Mouse (Mus musculus): ENCODE results near the gene Eps8l1. TPM values are rescaled to one million over a fixed set of nuclear protein-coding genes. Genes with fewer than 3 reads are reported as not detected.
A peak's percentile ranks its signal among the peaks of the same experiment; 100 is the strongest.

Gene Eps8l1
- polyA plus RNA-seq, 1 experiment = 10.6 TPM

DNA sequence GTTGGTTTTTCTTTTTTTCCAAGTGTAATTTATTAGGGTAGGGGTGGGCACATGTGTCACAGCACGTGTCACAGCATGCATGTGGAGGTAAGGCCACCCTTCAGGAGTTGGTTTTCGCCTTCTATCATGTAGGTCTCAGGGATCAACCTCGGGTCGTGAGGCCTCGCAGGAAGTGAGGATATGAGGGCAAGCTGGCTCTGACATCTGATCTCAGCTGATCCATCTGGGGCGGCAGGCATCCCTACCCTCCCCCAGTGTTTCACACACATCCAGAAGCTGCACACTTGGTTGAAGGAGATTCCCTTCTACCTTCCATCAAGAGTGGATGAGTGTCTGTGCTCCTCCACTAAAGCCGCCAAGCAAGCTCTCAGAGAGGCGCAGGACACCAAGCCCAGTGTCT is 28.4 kb upstream of the Eps8l1 start:
- H3K27ac ChIP-seq (ENCODE audit: insufficient read depth, low read length) = no peak overlapping the region
- DNase-seq = no peak
- no peaks in the 10 kb centered on the region for H3K4me1 ChIP-seq (ENCODE audit: control insufficient read depth, insufficient read depth, low read length)
- WGBS = 94% methylated on average over 8 of the region's 8 CpGs
- no peak overlapping the region for H3K4me3 ChIP-seq (replicated peaks; ENCODE audit: insufficient read depth, low read depth, low read length)
- TF ChIP-seq POLR2A (IDR thresholded peaks at IDR 0.05; ENCODE audit: borderline replicate concordance, insufficient read depth, low read length) = no peak
- TF ChIP-seq CTCF (IDR thresholded peaks at IDR 0.05; ENCODE audit: borderline replicate concordance, insufficient read depth, low read depth, low read length) = no peak
- H3K27me3 ChIP-seq (ENCODE audit: control insufficient read depth, insufficient read depth, low read length) = no peaks in the 10 kb centered on the region

DNA sequence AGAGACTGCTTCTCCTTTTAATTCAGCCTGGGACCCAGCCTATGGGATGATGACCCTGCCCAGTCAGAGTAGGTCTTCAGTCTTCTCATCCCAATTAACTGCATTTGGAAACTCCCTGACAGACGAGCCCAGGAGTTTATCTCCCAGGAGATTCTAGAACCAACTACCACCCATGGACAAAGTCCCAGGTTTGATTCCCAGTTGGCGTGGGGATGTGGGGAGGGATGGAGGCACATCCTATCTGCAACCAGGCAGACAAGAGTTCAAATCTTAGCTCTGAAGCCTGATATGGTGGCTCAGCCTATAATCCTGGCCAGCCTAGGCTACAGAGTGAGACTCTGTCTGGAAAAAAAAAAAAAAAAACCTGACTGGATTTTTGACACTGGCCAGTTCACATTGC is 22.8 kb upstream of the Eps8l1 start:
- TF ChIP-seq POLR2A (IDR thresholded peaks at IDR 0.05; ENCODE audit: borderline replicate concordance, insufficient read depth, low read length) (no peak), CTCF (IDR thresholded peaks at IDR 0.05; ENCODE audit: borderline replicate concordance, insufficient read depth, low read depth, low read length) (no peak)
- DNase-seq = no peak
- H3K4me3 ChIP-seq (replicated peaks; ENCODE audit: insufficient read depth, low read depth, low read length) = no peak overlapping the region
- 86% methylated on average over 2 of the region's 2 CpGs for WGBS
- no peaks in the 10 kb centered on the region for H3K27me3 ChIP-seq (ENCODE audit: control insufficient read depth, insufficient read depth, low read length)
- H3K27ac ChIP-seq (ENCODE audit: insufficient read depth, low read length) = no peak overlapping the region
- H3K4me1 ChIP-seq (ENCODE audit: control insufficient read depth, insufficient read depth, low read length) = peaks cover 2% of the 10 kb centered on the region; the same call in 1 of the 2 replicates

DNA sequence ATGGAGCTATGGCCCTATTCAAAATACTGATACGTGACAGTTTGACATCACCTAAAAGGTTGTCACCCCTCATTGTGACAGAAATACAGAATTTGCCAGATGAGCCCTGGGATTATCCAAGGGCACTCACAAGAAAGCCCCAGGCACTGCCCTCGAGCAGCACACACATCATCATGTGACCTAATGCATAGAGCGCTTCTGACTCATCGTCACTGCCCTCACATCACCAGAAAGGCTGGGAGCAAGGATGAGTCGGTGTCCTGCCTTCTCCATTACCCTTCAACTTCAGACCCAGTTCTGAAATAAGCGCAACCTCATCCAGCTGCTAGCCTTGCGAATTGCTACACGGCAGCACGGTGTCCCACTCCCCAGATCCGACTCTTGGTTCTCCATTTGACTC is 19.9 kb upstream of the Eps8l1 start:
- Histone ChIP-seq H3K4me1 (ENCODE audit: control insufficient read depth, insufficient read depth, low read length) (peaks cover 5% of the 10 kb centered on the region; the same call in 1 of the 2 replicates), H3K27me3 (ENCODE audit: control insufficient read depth, insufficient read depth, low read length) (no peaks in the 10 kb centered on the region), H3K4me3 (replicated peaks; ENCODE audit: insufficient read depth, low read depth, low read length) (no peak overlapping the region), H3K27ac (ENCODE audit: insufficient read depth, low read length) (no peak overlapping the region)
- DNase-seq = no peak
- WGBS = 94% methylated on average over 10 of the region's 10 CpGs
- TF ChIP-seq POLR2A (IDR thresholded peaks at IDR 0.05; ENCODE audit: borderline replicate concordance, insufficient read depth, low read length) (no peak), CTCF (IDR thresholded peaks at IDR 0.05; ENCODE audit: borderline replicate concordance, insufficient read depth, low read depth, low read length) (no peak)

DNA sequence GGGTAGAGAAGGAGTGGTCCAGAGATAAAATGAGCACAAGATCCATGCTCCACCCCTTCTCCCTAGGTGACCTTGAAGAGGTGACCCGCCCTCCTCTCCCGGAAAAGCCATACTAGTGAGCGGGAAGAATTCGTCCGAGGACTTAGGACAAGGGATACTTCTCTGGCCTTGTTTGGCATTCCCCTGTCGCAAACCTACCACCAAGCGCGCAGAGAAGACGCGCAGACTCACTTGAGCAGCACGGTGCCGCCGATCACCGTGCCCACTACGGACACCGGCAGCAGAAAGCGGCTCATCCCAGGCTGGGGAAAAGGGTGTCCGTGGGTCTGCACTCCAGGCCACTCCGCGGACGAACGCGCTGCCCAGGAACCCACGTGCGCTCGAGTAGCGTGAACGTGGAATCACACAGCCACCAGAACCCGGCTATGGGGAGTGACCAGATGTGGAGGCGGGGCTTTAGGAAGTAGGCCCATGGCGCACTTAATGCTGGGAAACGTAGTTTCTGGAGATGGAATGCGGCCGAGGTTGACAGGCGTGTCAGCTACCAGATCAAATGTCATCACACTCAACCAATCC is 15.2 kb upstream of the Eps8l1 start, which contains the start of gene Rdh13:
Gene Rdh13, minus strand, starts transcription at position 434 of the 576 bp plus-strand sequence.
- Histone ChIP-seq H3K4me1 (ENCODE audit: control insufficient read depth, insufficient read depth, low read length) (peaks cover 5% of the 10 kb centered on the region; the same call in 1 of the 2 replicates), H3K4me3 (replicated peaks; ENCODE audit: insufficient read depth, low read depth, low read length) (peak within 1 kb of the TSS; percentile 83), H3K27me3 (ENCODE audit: control insufficient read depth, insufficient read depth, low read length) (no peaks in the 10 kb centered on the region), H3K27ac (ENCODE audit: insufficient read depth, low read length) (peak within 1 kb of the TSS; percentile 65)
- peak; percentile 70 for TF ChIP-seq POLR2A (IDR thresholded peaks at IDR 0.05; ENCODE audit: borderline replicate concordance, insufficient read depth, low read length)
- no peak for TF ChIP-seq CTCF (IDR thresholded peaks at IDR 0.05; ENCODE audit: borderline replicate concordance, insufficient read depth, low read depth, low read length)
- under 1% methylated on average over 35 of the region's 35 CpGs for WGBS
- peak; percentile 89 to 93 for DNase-seq

DNA sequence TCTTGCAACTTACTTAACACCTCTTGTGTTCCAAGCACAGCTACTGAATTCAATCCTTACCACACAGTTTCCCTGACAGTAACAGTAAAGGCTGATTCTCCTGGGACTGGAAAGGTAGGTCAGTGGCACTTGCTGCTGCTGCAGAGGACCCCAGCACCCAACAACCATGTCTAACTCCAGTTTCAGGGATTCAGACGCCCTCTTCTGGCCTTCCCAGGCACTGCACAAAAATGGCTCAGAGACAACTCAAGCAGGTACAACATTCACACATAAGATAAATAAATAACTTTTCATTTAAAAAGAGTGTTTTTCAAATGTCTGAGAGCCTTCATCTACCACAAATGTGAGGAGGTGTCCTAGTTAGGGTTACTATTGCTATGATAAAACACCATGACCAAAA is 13.3 kb upstream of the Eps8l1 start:
- WGBS = 8% methylated on average over 1 of the region's 1 CpGs
- H3K27me3 ChIP-seq (ENCODE audit: control insufficient read depth, insufficient read depth, low read length) = no peaks in the 10 kb centered on the region
- TF ChIP-seq POLR2A (IDR thresholded peaks at IDR 0.05; ENCODE audit: borderline replicate concordance, insufficient read depth, low read length) (no peak), CTCF (IDR thresholded peaks at IDR 0.05; ENCODE audit: borderline replicate concordance, insufficient read depth, low read depth, low read length) (peak; percentile 21; the same call in 1 of the 2 replicates)
- no peak overlapping the region for H3K27ac ChIP-seq (ENCODE audit: insufficient read depth, low read length)
- 0 out of 2 replicates have a peak, but pooled peaks cover 3% of the 10 kb centered on the region for H3K4me1 ChIP-seq (ENCODE audit: control insufficient read depth, insufficient read depth, low read length)
- no peak overlapping the region for H3K4me3 ChIP-seq (replicated peaks; ENCODE audit: insufficient read depth, low read depth, low read length)
- DNase-seq = no peak

DNA sequence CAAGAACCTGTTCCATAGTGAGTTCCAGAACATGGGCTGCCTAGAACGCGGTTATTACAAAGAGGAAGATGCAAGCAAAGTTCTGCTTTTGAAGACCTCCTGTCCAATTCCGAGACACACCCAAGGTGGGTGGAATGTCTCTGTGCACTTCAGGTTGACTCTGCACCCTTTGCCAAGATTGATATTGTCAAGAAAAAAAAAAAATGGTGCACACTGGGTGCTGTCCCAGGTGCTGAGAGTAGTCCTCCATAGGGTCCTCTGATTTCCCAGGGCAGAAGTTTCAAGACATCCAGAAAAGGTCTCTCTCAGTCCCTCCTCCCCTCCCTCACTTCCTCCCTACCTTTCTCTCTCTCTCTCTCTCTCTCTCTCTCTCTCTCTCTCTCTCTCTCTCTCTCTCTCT is 12.0 kb upstream of the Eps8l1 start:
- 0 out of 2 replicates have a peak, but pooled peaks cover 3% of the 10 kb centered on the region for H3K4me1 ChIP-seq (ENCODE audit: control insufficient read depth, insufficient read depth, low read length)
- no peak overlapping the region for H3K27ac ChIP-seq (ENCODE audit: insufficient read depth, low read length)
- WGBS = 85% methylated on average over 3 of the region's 3 CpGs
- H3K27me3 ChIP-seq (ENCODE audit: control insufficient read depth, insufficient read depth, low read length) = no peaks in the 10 kb centered on the region
- H3K4me3 ChIP-seq (replicated peaks; ENCODE audit: insufficient read depth, low read depth, low read length) = no peak overlapping the region
- DNase-seq = no peak
- no peak for TF ChIP-seq POLR2A (IDR thresholded peaks at IDR 0.05; ENCODE audit: borderline replicate concordance, insufficient read depth, low read length)
- TF ChIP-seq CTCF (IDR thresholded peaks at IDR 0.05; ENCODE audit: borderline replicate concordance, insufficient read depth, low read depth, low read length) = no peak

DNA sequence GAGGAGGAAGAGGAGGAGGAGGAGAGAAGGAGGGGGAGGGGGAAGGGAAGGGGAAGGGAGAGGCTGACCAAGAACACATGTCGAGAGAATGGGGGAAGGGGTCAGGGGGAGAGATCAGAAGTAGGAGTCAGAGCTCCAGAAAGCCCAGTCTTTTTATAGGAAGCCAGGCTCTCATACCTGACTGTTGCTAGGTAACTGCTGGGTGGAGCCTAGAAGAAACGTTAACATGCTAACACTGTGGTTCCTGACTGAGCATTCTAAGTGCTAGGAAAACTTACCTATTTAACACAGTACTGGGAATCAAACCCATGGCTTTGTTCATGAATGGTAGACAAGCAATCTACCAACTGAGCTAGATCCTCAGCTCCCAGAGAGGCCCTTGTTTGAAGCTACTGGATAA is 11.3 kb upstream of the Eps8l1 start:
- no peak for TF ChIP-seq POLR2A (IDR thresholded peaks at IDR 0.05; ENCODE audit: borderline replicate concordance, insufficient read depth, low read length)
- no peak for TF ChIP-seq CTCF (IDR thresholded peaks at IDR 0.05; ENCODE audit: borderline replicate concordance, insufficient read depth, low read depth, low read length)

DNA sequence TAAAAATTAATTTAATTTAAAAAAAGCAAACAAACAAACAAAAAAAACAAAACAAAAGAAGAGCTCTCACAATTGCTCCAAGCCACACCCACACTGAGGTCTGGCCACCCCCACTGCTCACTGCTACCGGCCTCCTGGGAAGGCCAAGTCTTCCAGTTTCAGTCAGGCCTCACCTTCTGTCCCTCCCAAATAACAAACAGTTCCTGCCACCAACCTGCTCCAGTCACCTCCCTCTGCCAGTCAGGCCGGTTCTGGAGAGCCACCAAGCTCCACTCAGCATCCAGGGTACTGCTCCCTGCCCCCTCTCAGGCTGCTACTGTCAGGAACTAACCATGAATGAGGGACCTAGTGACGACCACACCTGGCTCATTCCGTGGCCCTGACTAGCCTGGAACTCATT is 7.8 kb upstream of the Eps8l1 start:
- 25% methylated on average over 4 of the region's 4 CpGs for WGBS
- Histone ChIP-seq H3K4me3 (replicated peaks; ENCODE audit: insufficient read depth, low read depth, low read length) (no peak overlapping the region), H3K27ac (ENCODE audit: insufficient read depth, low read length) (no peak overlapping the region), H3K27me3 (ENCODE audit: control insufficient read depth, insufficient read depth, low read length) (no peaks in the 10 kb centered on the region), H3K4me1 (ENCODE audit: control insufficient read depth, insufficient read depth, low read length) (no peaks in the 10 kb centered on the region)
- TF ChIP-seq CTCF (IDR thresholded peaks at IDR 0.05; ENCODE audit: borderline replicate concordance, insufficient read depth, low read depth, low read length) (no peak), POLR2A (IDR thresholded peaks at IDR 0.05; ENCODE audit: borderline replicate concordance, insufficient read depth, low read length) (no peak)
- no peak for DNase-seq

More for the DNA sequence above, 11.3 kb upstream of the Eps8l1 start:
- Histone ChIP-seq H3K27me3 (ENCODE audit: control insufficient read depth, insufficient read depth, low read length) (no peaks in the 10 kb centered on the region), H3K4me1 (ENCODE audit: control insufficient read depth, insufficient read depth, low read length) (0 out of 2 replicates have a peak, but pooled peaks cover 3% of the 10 kb centered on the region), H3K27ac (ENCODE audit: insufficient read depth, low read length) (no peak overlapping the region), H3K4me3 (replicated peaks; ENCODE audit: insufficient read depth, low read depth, low read length) (no peak overlapping the region)
- no peak for DNase-seq
- 4% methylated on average over 2 of the region's 2 CpGs for WGBS

Measured in cerebellum, adult 2 months (tissue).